Mouse (Mus musculus): ENCODE results near the gene Iqsec1. TPM values are rescaled to one million over a fixed set of nuclear protein-coding genes. Genes with fewer than 3 reads are reported as not detected.

The Iqsec1 gene
- total RNA-seq, 2 experiments from 2014 or later, result 90.0 to 95.0 TPM

DNA sequence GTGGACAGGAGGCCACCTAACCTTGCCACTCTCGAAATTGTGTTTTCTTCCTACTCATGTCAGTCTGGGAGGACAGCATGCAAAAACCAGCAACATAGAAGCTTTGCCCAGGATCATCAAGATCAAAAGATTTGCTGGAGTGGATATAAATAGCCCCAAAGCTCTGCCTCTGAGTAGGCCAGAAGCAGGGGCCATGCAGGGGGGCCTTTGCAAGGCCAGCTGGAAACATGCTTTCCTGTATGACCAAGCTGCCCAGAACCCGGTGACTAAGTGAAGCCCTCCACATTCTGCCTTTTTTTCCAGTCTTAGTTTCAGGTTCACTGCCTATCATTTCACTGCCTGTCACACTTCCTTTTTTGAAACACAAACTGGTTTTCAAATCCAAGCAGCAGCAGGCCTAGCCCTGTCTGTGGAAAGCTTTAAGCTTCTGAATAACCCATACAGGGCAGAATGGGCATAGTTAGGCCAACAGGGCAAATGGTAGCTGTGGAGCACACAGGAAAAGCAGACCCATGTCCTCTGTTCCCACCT is 19.1 kb downstream of the Iqsec1 start:
- DNase-seq (ENCODE audit: low spot score in 2 of 2), result no peak

- DNase-seq (ENCODE audit: low spot score in 2 of 2), result no peak
Observed at GRCm38 (mm10) chr6:90953349-90953748, 35.1 kb downstream of the Iqsec1 start.

DNA sequence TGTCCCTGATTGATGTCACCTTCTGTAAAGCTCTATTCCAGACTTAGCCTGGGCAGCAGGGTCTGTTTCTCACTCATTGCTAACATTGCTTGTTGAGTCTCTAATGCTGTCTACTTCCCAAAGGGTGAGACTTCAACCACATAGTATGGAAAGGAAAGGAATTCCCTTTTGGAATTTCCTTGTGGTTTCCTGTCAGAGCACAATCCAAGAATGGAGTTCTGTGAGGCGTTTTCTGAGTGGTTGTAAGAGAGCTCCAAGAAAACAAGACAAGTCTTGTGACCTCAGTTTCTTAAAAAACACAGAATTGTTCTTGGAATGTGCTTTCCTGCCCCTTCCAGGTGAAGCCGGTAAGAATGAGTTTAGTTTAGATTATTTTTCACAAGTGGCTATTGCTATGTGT is 37.5 kb downstream of the Iqsec1 start:
- no peak for DNase-seq (ENCODE audit: low spot score in 2 of 2)

- no peak for DNase-seq (ENCODE audit: low spot score in 2 of 2)
Observed at GRCm38 (mm10) chr6:90948097-90948496, 40.4 kb downstream of the Iqsec1 start.

DNA sequence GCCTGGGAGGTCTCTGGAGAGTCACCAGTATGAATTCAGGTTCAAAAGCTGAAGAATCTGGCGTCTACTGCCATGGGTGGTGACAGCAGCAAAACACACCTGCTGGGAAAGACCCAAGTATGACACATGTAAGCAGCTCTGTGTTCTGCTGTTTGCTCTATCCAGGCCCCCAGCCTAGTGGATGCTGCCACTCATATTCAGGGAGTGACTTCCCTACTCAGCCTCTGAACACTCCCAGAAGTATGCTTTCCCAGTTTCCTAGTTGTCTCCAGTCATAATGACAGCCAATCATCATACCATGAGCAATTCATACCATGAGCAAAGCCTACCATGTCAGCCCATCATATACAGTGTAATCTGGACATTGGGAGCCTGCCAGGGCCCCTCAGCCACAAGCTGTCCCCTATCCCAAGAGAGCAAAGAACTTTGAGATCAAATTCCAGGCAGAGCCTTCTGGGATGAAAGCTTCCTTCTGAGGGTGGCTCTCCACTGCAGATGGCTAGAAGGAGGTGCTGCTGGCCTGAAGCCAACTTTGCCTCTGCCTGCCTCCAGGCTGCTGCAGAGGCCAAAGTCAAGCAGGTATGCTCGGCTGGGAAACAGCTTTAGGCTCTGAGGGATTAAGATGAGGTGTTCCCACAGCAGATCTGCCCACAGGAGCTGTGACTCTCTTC is 42.8 kb downstream of the Iqsec1 start:
- no peak for DNase-seq (ENCODE audit: low spot score in 2 of 2)

GRCm38 (mm10) chr6:90941257-90941656 is 47.2 kb downstream of the Iqsec1 start:
- no peak for DNase-seq (ENCODE audit: low spot score in 2 of 2)

GRCm38 (mm10) chr6:90933656-90934055 is 54.8 kb downstream of the Iqsec1 start:
- DNase-seq (ENCODE audit: low spot score in 2 of 2), result no peak

GRCm38 (mm10) chr6:90928806-90929205 is 59.7 kb downstream of the Iqsec1 start:
- DNase-seq (ENCODE audit: low spot score in 2 of 2), result no peak

DNA sequence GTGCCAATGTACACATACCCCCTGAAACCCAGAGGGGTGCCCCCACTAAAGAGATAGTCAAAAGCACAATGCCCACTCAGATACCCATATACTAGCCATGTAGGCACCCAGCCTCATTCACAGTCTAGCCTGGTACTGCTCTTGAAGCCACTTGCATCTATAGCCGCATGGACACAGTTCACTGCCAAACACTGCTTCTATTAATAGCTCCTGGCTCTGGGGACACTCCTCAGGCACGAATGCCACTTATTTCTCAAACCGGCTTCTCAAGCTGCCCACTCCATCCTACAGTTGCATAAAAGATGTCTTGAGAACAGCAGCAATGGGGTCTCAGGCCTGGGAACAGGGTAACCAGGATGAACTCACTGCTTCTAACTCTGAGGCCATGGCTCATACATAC is 63.0 kb downstream of the Iqsec1 start:
- DNase-seq (ENCODE audit: low spot score in 2 of 2), result no peak

GRCm38 (mm10) chr6:90924796-90925195 is 63.7 kb downstream of the Iqsec1 start:
- DNase-seq (ENCODE audit: low spot score in 2 of 2), result no peak

- DNase-seq (ENCODE audit: low spot score in 2 of 2), result no peak
Observed at GRCm38 (mm10) chr6:90924379-90924778, 64.1 kb downstream of the Iqsec1 start.

GRCm38 (mm10) chr6:90921259-90921946 is 67.1 kb downstream of the Iqsec1 start:
- DNase-seq (ENCODE audit: low spot score in 2 of 2), result no peak

DNA sequence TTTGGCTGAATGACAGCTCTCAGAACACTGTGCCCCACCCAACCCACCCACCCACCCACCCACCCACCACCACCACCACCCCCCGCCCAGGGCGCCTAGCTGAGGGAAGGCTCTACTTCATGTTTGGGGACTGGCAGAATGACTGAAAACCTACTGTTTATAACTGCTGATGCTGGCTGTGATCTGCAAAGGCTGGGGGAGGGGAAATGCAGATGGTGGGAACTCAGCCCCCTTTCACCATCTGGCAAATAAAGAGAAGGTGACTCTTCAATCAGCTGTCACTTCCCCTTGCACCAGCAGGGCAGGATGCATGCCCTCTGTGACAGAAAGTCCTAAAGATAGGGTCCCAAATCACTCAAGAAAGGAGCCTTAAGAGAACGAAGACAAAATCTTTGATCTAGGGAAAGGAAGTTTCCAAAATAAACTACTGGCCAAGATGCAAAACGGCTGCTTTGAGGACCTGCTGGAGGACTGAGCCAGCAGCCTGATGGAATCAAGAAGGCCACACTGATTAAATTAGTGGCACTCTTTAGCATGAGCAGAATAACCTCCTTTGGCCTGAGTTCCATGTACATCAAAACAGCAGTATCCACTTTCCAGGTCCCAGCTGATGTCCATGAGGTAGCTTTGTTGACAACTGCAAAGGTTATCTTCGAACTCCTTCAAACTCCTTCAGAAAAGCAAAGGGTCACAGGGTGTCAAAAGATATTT is 67.8 kb downstream of the Iqsec1 start:
- no peak for DNase-seq (ENCODE audit: low spot score in 2 of 2)

- no peak for DNase-seq (ENCODE audit: low spot score in 2 of 2)
Observed at GRCm38 (mm10) chr6:90919636-90920420, 68.7 kb downstream of the Iqsec1 start.

GRCm38 (mm10) chr6:90915585-90915984 is 72.9 kb downstream of the Iqsec1 start:
- no peak for DNase-seq (ENCODE audit: low spot score in 2 of 2)

DNA sequence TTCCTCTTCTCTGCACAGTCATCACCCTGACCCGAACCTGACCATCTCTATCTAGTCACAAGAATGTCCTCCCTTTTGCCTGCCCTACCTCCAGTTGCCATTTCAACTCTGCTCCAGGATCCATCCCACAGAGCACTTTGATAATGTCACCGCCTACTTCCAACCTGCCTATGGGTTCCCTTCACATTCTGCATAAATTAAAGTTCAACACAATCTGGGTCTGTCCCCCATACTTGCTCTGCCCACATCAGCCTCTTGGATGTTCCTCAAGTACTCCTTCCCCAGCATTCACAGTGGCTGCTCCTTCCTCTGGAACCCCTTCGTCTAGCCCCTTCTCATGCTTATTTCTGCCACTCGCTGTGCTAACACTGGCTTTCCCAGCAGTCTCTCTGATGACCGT is 74.7 kb downstream of the Iqsec1 start:
- DNase-seq (ENCODE audit: low spot score in 2 of 2), result no peak

GRCm38 (mm10) chr6:90912768-90913167 is 75.7 kb downstream of the Iqsec1 start:
- no peak for DNase-seq (ENCODE audit: low spot score in 2 of 2)

- no peak for DNase-seq (ENCODE audit: low spot score in 2 of 2)
Observed at GRCm38 (mm10) chr6:90904143-90904542, 84.3 kb downstream of the Iqsec1 start.

DNA sequence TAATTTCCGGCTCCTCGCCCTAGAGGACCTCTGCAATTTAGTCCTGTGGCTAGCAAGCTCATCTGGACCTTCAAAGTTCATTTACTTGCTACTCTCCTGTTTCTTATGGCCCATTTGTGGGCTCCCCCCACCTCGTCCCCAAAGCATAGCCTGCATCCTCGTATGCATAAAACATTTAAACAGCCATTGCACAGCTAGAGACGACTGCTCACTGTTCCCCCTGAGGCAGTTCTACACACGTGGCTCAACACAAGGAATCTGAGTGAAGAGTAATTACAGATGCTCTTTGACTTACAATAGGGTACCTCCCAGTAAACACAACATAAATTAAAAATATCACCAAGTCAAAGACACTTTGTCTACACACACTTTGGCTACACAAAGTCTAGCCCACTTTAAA is 88.2 kb downstream of the Iqsec1 start:
- no peak for DNase-seq (ENCODE audit: low spot score in 2 of 2)

GRCm38 (mm10) chr6:90899266-90899665 is 89.2 kb downstream of the Iqsec1 start:
- no peak for DNase-seq (ENCODE audit: low spot score in 2 of 2)

DNA sequence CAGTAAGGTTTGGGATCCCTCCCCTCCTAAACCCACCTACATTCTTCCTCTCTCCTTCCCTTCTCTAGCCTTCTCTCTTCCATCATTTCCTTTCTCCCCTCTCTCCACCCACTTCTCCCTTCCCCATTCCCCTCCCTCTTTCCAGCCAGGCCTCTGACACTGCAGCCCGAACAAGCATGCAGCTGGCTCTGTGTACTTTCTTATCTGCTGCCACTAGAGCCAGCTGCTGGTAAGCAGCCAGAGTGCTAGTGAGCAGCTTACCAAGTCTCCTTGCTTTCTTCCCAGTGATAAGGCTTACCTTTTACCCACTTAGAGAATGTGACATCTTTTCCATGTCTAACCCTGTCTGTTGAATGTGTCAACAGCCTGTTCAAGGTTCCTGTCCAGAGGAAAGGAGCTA is 90.4 kb downstream of the Iqsec1 start:
- no peak for DNase-seq (ENCODE audit: low spot score in 2 of 2)
